Mouse (Mus musculus) embryonic facial prominence, embryonic 14.5 days (tissue): ENCODE measurements around the gene Eif1ad. TPM values are rescaled to one million over a fixed set of nuclear protein-coding genes. Genes with fewer than 3 reads are reported as not detected.

Source experiments
- ATAC-seq: fragments of 200-750 bp; cut with Nextera tagmentation; 2 replicates; pipeline ENCODE4 v1.8.0; 2017; ENCODE audit warnings: low read depth, moderate number of reproducible peaks, moderate TSS enrichment
- DNase-seq: peaks from one replicate; pipeline ENCODE4 v3.0.0-alpha.2; 2015; ENCODE audit warnings: low spot score
- H3K27ac ChIP-seq: fragments of 300-500 bp; sonication (generic); replicated peaks from 2 replicates; pipeline ENCODE4 v1.5.1; 2014; ENCODE audit warnings: low read depth, mild to moderate bottlenecking, low read length, moderate library complexity
- H3K27me3 ChIP-seq: fragments of 300-500 bp; sonication (generic); replicated peaks from 2 replicates; pipeline ENCODE4 v1.6.1; 2014; ENCODE audit warnings: low read length; ENCODE audit not compliant: control insufficient read depth, insufficient read depth
- H3K36me3 ChIP-seq: fragments of 300-500 bp; sonication (generic); 2 replicates; pipeline ENCODE4 v1.6.1; 2014; ENCODE audit warnings: low read length, mixed read lengths; ENCODE audit not compliant: control insufficient read depth, insufficient read depth
- H3K4me1 ChIP-seq: fragments of 300-500 bp; sonication (generic); 2 replicates; pipeline ENCODE4 v1.6.1; 2014; ENCODE audit warnings: antibody characterized with exemption, low read length; ENCODE audit not compliant: control insufficient read depth, insufficient read depth
- H3K4me2 ChIP-seq: fragments of 300-500 bp; sonication (generic); 2 replicates; pipeline ENCODE4 v1.6.1; 2014; ENCODE audit warnings: low read depth, mild to moderate bottlenecking, low read length, moderate library complexity, mixed read lengths
- H3K4me3 ChIP-seq: fragments of 300-500 bp; sonication (generic); 2 replicates; pipeline ENCODE4 v1.5.1; 2014; ENCODE audit warnings: low read depth, mild to moderate bottlenecking, low read length
- H3K9ac ChIP-seq: fragments of 300-500 bp; sonication (generic); 2 replicates; pipeline ENCODE4 v1.6.1; 2014; ENCODE audit warnings: low read depth, mild to moderate bottlenecking, low read length, moderate library complexity, mixed read lengths
- H3K9me3 ChIP-seq: fragments of 300-500 bp; sonication (generic); 2 replicates; pipeline ENCODE4 v1.6.1; 2016; ENCODE audit warnings: low read length; ENCODE audit not compliant: control insufficient read depth
- WGBS: fragments of 180-500 bp; shearing (Covaris S2); extraction: QIAGEN DNeasy Blood & Tissue Kit; methylation state at CpG from one replicate; pipeline ENCODE4 v1.1.7; 2014; 5-methylcytosine and 5-hydroxymethylcytosine counted together
- polyA plus RNA-seq: library from polyadenylated mRNA; unstranded; fragments of >200 nt; fragmentation: Nextera tagmentation; extraction: Ambion mirVana; gene quantifications from 2 replicates; pipeline ENCODE4 v1.2.1, GENCODE M21; 2014

Gene Eif1ad
- polyA plus RNA-seq, 1 experiment from 2014 or later: 35.0 TPM

DNA sequence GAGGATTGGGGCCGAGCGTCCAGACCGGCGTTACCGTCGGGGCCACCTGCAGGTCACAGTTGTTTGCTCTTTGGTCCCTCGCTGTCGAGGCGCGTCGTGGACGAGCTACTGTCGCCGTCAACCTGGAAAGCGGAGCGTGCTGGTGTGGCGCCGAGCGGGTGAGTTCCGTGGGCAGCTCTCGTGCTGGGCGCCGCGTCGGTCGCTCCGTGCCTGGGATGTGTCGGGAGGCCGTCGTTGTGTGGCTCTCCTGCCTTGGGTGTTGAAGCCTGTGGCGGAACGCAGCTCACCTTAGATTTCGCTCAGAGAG, 465 bp downstream of the Eif1ad start, which contains the start of gene Banf1:
Gene Banf1 (minus strand): TSS at position 116 of the 307 bp plus-strand sequence.
- Histone ChIP-seq H3K4me1 (peaks cover 13% of the 10 kb centered on the region), H3K27me3 (no peaks in the 10 kb centered on the region), H3K4me2 (peak within 1 kb of the TSS; percentile 95), H3K9me3 (no peaks in the 10 kb centered on the region), H3K9ac (peak within 1 kb of the TSS; percentile 83), H3K36me3 (peaks cover 53% of the 10 kb centered on the region), H3K27ac (peak within 1 kb of the TSS; percentile 94), H3K4me3 (peak within 1 kb of the TSS; percentile 97)
- peak; percentile 0; the same call in 1 of the 2 replicates for ATAC-seq
- DNase-seq: no peak
- WGBS: 0% methylated on average over 14 of the region's 33 CpGs

DNA sequence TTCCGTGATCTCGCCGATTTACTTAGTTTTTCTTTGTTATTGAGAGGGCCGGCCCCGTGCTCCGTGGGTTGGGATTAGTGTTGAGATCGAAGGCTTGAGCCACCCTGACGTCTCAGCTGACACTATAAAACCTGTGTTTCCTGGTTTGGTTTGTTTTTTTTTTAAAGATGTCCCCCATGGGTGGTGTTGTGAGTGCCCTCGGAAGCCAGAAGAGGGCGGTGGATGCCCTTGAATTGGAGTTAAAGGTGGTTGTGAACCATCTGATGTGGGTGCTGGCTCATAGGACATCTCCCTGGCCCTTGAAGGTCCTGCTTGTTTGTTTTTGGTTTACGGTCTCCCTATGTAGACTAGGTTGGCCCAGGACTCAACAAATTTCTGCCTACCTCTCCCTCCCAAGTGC, 914 bp downstream of the Eif1ad start:
- H3K27ac ChIP-seq: peak overlapping the region; percentile 94
- no peak for ATAC-seq

DNA sequence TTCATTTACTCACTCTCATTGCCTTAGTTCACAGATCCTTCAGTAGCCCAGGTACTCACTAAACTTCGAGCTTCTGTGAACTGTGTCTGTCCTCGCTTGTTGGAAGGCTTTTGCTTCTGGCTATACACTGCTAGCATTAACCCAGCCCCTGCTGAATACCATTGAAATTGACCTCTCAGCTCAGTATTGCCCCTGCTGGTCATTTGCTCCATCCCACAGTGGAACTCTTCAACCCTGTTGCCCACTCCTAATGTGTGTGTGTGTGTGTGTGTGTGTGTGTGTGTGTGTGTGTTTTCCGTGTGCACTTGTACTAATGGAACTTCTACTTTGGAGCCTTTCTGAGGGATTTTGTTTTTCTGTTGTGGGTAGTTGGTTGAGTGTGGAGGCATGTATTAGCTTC, 4.4 kb downstream of the Eif1ad start:
- Histone ChIP-seq H3K9me3 (no peaks in the 10 kb centered on the region), H3K4me2 (no peak overlapping the region), H3K36me3 (peaks cover 47% of the 10 kb centered on the region), H3K4me3 (no peak overlapping the region), H3K27me3 (no peaks in the 10 kb centered on the region), H3K4me1 (peaks cover 7% of the 10 kb centered on the region), H3K27ac (no peak overlapping the region), H3K9ac (no peak overlapping the region)
- WGBS: 88% methylated on average over 3 of the region's 3 CpGs
- ATAC-seq (no peak), DNase-seq (no peak)

More for the DNA sequence above, 914 bp downstream of the Eif1ad start:
- Histone ChIP-seq H3K4me1 (peaks cover 13% of the 10 kb centered on the region), H3K27me3 (no peaks in the 10 kb centered on the region), H3K4me3 (peak overlapping the region; percentile 97), H3K9ac (peak overlapping the region; percentile 83), H3K36me3 (peaks cover 58% of the 10 kb centered on the region), H3K4me2 (peak overlapping the region; percentile 95), H3K9me3 (no peaks in the 10 kb centered on the region)
- WGBS: 12% methylated on average over 11 of the region's 11 CpGs
- no peak for DNase-seq

DNA sequence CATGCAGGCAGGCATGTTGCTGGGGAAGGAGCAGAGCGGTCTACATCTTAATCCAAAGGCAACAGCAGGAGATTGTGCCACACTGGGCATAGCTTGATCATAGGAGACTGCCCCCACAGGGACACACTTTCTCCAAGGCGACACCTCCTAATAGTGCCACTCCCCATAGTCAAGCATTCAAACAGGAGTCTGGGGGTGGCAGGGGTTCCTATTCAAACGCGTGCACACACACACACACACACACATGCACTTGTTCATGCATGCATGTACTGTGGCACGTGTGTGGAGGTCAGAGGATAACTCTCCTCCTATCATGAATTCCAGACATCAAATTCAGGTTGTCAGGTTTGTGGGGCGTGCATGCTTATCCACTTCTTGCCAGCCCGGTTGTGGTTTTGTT, 6.2 kb downstream of the Eif1ad start:
- ATAC-seq (no peak), DNase-seq (no peak)
- no peak overlapping the region for H3K9ac ChIP-seq
- H3K4me1 ChIP-seq: peaks cover 4% of the 10 kb centered on the region
- H3K27ac ChIP-seq: no peak overlapping the region
- no peak overlapping the region for H3K4me3 ChIP-seq
- no peak overlapping the region for H3K4me2 ChIP-seq
- peaks cover 50% of the 10 kb centered on the region for H3K36me3 ChIP-seq
- 93% methylated on average over 7 of the region's 7 CpGs for WGBS
- H3K27me3 ChIP-seq: no peaks in the 10 kb centered on the region
- no peaks in the 10 kb centered on the region for H3K9me3 ChIP-seq

DNA sequence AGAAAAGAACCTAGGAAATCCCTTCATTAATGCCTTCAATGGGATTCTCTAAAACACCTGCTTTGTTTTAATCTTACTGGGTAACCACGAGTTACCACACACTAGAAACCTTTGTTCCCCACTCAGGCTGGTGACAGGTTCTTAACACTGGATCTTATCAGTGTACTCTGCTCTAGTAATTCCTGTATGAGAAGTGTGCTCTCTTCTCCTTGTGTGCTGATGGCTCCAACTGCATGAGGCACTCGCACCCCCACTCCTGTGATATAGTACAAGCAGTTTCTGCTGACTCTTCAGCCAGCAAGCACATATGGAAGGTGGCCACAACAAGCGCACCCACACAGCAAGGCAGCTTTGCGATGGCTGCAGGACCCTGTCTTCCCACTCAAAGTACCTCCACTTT, 7.6 kb downstream of the Eif1ad start:
- Histone ChIP-seq H3K36me3 (peaks cover 53% of the 10 kb centered on the region), H3K27me3 (no peaks in the 10 kb centered on the region), H3K4me1 (no peaks in the 10 kb centered on the region), H3K4me2 (no peak overlapping the region), H3K4me3 (no peak overlapping the region), H3K9me3 (no peaks in the 10 kb centered on the region), H3K27ac (no peak overlapping the region), H3K9ac (no peak overlapping the region)
- DNase-seq (no peak), ATAC-seq (no peak)
- WGBS: 86% methylated on average over 4 of the region's 4 CpGs

DNA sequence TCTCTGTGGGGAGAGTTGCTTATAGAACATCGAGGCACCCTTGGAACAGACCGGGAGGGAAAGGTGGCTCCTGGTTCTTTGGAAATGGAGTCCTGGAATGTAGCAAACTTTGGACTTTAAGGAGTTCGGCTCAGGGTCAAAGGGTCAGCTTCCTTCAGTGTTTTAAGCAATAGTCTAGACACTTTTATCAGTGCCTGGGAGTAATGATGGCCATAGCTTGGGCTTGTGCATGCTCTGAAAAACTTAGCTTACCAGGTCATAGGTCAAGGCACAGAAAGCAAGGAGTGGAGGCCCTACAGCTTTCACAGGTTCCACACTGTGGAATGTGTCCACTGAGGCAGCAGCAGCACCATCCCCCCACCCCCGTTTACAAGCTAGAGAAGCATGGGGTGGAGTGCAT, 8.2 kb downstream of the Eif1ad start:
- WGBS: 82% methylated on average over 4 of the region's 4 CpGs

DNA sequence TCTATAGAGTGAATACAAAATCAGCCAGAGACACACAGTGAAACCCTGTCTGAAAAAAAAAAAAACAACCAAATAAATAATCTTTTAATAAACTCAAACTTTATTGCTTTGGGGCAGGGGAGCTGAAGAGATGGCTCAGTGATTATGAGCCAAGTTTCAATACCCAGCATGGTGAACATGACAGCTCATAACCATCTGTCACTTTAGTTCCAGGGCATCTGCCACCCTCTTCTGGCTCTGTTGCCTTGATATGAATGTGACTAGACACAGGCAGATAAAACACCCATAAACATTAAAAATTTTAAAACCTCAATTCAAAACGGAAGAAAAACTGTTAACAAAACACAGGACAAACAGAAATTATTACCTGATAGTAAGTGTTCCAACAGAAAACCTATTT, 10.9 kb downstream of the Eif1ad start:
- WGBS: 97% methylated on average over 1 of the region's 1 CpGs
- no peaks in the 10 kb centered on the region for H3K9me3 ChIP-seq
- H3K36me3 ChIP-seq: peaks cover 55% of the 10 kb centered on the region
- no peak for ATAC-seq
- H3K9ac ChIP-seq: no peak overlapping the region
- no peaks in the 10 kb centered on the region for H3K4me1 ChIP-seq
- H3K27ac ChIP-seq: no peak overlapping the region
- H3K4me2 ChIP-seq: no peak overlapping the region
- H3K4me3 ChIP-seq: no peak overlapping the region
- H3K27me3 ChIP-seq: no peaks in the 10 kb centered on the region
- no peak for DNase-seq

More for the DNA sequence above, 8.2 kb downstream of the Eif1ad start:
- Histone ChIP-seq H3K9me3 (no peaks in the 10 kb centered on the region), H3K36me3 (peaks cover 53% of the 10 kb centered on the region), H3K4me3 (no peak overlapping the region), H3K4me2 (no peak overlapping the region), H3K4me1 (no peaks in the 10 kb centered on the region), H3K9ac (no peak overlapping the region), H3K27ac (no peak overlapping the region), H3K27me3 (no peaks in the 10 kb centered on the region)
- DNase-seq (no peak), ATAC-seq (no peak)

DNA sequence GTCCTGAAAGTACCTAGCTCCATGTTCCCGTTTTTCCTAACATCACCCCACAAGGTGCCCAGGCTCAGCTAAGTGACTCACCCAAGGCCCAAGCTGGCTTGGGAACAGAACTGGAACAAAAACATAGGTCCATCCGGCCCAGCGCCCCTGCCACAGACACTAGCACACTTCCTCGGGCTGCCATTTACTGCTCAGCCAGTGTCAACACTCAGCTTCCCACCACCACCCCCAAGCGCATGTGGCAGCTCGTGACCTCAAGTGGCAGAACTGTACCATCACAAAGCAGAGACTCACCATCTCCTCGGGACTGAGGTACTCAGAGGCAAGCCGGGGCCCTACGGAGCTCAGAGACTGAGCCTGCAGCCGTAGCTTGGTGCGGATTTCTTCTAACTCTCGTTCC, 16.8 kb downstream of the Eif1ad start:
- Histone ChIP-seq H3K9ac (no peak overlapping the region), H3K4me2 (no peak overlapping the region), H3K27ac (no peak overlapping the region), H3K4me3 (no peak overlapping the region), H3K4me1 (peaks cover 6% of the 10 kb centered on the region), H3K36me3 (peaks cover 75% of the 10 kb centered on the region), H3K9me3 (no peaks in the 10 kb centered on the region), H3K27me3 (peaks cover 4% of the 10 kb centered on the region)
- 90% methylated on average over 12 of the region's 12 CpGs for WGBS
- no peak for ATAC-seq
- no peak for DNase-seq

DNA sequence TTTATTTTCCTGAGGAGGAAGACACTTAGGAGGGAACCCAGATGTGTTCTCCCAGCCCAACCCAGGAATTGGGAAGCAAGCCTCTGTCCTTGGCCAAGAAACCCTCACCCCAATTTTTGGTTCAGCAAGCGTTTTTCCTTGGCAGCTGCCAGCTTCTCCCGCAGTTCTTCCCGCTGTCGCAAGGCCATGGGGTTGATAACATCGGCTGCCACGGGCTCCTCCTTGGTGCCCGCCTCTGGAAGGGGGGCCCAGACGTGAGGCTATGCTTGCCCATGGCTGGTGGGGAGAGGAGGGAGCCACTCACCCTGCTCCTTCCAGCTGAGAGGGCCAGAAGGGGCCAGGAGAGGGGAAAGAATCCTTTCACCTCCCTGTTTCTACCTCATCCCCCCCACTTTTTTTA, 18.2 kb downstream of the Eif1ad start:
- Histone ChIP-seq H3K9ac (no peak overlapping the region), H3K9me3 (no peaks in the 10 kb centered on the region), H3K4me3 (no peak overlapping the region), H3K27me3 (peaks cover 4% of the 10 kb centered on the region), H3K4me1 (peaks cover 12% of the 10 kb centered on the region), H3K4me2 (no peak overlapping the region), H3K36me3 (peaks cover 61% of the 10 kb centered on the region), H3K27ac (no peak overlapping the region)
- ATAC-seq (no peak), DNase-seq (no peak)
- 93% methylated on average over 8 of the region's 8 CpGs for WGBS
